Mouse (Mus musculus) spleen, adult 2 months (tissue): ENCODE measurements at regions not wholly inside any gene's neighbourhood (a gene's known extent, or its start where the extent isn't known, plus 50 kb on each side); places are given as distances from the start of the nearest gene placed in this dataset.

Experiments used
- CTCF ChIP-seq: fragments of 200-500 bp; IDR thresholded peaks from 2 replicates; pipeline ENCODE4 v1.5.1; 2011; ENCODE audit warnings: mild to moderate bottlenecking, inconsistent platforms; ENCODE audit not compliant: insufficient read depth, insufficient read length, insufficient replicate concordance; ENCODE audit errors: extremely low read depth
- POLR2A ChIP-seq: fragments of 200-500 bp; IDR thresholded peaks from 2 replicates; pipeline ENCODE4 v1.6.1; 2011; ENCODE audit warnings: low read depth, low read length, inconsistent platforms

- TF ChIP-seq CTCF (no peak), POLR2A (no peak)
Observed at GRCm38 (mm10) chr1:155502867-155503266, 55.1 kb upstream of the Acbd6 start.
